Mouse (Mus musculus) T-helper 1 cell (primary cell): Measurements from ENCODE around the gene Ranbp17.

Experiments
- in situ Hi-C: fragments of 300-600 bp; cut with MboI, MseI; formaldehyde crosslinking; loops from one replicate; pipeline ENCODE4 v1.15.1; 2025; ENCODE audit warnings: high pct_unique_total_duplicates

The Ranbp17 gene

DNA sequence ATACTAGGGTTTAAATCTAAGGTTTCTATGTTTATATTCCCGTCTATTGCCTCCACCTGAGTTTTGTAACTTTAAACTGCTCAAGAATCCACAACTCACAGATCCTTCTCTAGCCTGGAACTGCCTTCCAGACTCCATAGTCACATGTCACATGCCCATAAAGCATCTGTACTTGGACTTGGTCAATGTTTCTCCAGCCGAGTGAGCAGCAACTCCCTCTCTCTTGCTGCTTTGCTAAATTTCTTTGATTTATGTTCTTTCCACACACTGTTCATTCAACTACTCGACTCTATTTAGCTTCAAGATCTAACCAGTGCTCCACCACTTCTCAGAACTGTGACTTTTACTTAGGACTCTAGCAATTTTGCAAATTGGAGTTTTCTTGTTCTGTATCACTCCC, 238.7 kb downstream of the Ranbp17 start:
- in situ Hi-C loops = loop anchor here (25.0 kb wide), 1 partner anchor 1188 kb away; no protein-coding TSS in a partner anchor

DNA sequence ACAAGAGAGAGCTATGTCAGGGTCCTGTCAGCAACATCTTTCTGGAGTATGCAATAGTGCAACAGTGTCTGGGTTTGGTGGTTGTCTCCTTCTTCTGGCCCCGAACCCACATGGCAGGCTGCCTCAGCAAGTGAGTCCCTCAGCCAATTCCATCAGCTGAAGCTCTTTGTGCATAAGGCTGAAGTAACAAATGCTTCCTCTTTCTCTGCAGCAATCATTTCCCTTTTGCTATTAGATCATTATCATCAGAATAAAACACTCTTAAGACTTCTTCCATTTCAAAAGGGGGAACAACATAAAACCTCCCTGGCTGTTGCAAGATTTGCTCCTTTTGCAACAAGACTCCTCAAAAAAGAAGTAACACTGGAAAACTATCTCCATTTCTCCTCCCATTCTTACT, 239.3 kb downstream of the Ranbp17 start:
- in situ Hi-C loops = no loop called here

DNA sequence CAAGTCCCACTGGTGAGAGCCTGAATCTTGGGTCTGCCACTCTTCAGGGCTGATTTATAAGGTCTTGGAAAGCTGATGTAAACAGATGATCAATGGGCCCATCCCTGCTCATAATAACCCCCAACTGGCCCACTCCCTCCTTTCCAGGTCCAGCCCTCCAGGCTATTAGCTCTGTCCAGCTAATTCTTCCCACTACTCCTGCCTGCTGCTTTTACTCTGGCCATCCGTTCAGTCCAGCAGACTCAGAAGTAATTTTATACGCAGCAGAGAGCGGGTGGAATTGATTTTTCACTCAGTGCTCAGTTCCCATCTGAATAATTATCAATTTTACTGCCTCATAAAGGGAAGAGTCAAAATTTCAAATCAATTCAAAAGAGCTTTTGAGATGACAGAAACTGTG, 273.3 kb downstream of the Ranbp17 start:
- in situ Hi-C loops = no loop called here

DNA sequence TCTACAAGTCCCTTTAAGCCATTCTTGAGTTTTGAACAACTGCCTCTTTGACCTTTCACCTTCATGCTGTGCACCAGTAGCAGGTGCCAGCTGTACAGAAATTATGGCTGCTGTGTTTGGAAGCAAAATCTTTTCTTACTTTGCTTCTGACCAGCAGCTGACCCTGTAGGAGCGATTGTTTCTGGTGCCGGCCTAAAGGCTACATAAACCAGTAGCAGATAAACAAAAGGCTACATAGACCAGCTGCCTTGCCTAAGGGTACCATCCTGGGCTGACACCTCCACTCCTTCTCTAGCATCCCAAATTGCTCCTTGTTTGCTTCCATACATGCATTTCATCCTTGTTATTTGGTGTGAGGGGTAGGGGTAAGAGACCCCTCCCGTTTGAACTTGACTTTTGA, 279.4 kb downstream of the Ranbp17 start:
- in situ Hi-C loops = no loop called here

DNA sequence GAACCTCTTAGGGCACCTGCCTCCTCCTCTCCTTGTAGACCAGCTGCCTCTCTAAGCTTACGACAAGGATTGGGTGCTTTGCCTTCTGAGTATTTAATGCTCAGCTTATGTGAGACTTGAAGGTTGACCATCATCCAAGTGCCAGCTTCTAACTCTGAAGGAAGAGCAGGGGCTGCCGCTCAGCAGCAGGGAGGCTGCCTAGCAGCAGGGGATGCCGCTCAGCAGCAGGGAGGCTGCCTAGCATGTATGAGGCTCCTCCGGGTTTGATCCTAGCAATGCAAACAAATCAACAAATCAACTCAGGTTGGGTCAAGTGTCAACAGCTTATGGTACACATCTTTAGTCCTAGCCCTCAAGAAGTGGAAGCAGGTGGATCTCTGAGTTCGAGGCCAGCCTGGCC, 281.5 kb downstream of the Ranbp17 start:
- in situ Hi-C loops = no loop called here

DNA sequence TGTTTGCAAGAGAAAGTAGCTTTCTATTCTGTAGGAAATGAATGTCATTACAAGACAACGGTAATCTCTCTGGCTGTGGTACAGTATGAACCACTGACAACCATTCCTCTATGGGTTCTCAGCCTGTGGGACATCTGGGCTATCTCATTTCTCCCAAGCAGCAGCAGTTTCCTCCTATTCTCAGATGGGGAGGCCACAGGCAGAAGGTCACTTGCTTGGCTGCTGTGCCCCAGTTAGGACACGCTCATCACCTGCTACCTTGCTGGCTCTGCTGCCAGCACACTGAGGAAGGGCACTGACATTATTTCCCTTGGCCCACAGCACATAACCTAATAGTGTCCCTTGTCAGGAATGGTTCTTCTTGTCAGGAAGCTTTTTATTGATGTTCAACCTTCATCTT, 285.4 kb downstream of the Ranbp17 start:
- in situ Hi-C loops = no loop called here

DNA sequence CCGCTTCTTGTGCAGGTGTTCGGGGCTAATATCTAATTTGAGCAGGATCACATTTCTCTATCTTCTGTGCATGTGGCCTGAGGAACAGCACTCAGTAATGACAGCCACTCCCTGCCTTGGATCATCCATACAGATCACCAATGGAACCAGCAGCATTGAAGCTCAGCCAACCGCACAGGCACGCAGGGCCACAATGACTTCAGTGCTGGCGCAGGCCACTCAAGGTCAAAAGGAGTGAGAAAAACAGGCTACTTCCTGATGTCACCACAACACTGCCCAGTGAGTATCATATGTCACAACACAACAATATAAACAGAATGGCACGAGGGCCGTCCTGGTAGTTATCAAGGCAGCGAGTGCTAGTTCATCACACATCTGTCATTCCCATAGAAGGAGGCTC, 287.0 kb downstream of the Ranbp17 start:
- in situ Hi-C loops = no loop called here

DNA sequence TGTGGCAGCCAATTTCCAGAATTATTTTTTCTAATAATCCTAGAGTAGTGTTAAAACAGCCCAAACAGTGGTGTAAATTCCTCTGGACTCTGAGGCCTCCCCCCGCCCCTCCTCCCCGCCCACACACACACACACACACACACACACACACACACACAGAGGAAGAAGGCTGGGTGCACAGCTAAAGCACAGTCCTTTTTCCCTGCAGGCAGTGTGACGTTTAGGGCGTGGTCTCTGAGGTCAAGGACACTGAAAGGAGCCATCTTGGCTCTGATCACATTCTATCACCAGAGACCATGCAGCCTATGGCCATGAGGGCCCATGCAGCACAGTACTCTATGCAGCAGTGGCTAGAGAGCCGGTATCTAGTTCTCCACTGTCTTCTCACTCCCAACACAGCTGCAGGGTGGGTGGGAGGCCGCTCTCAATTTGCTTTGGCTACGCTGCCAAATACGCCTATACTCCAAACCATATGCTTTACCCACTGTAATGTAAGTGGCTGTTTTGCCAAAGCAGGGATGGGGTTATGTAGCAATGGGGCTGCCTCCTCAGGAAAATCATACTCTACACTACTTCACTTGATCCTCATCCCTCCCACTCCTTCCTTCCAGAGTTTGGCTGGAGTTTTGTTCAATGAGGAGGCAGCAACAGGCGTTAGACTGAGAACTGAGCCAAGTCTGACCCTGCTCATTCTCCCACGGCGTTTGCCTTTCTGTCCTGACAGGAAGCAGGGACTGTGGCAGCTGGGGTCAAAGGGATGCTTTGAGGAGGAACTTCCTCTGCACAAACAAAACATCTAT, 291.8 kb downstream of the Ranbp17 start:
- in situ Hi-C loops = no loop called here

DNA sequence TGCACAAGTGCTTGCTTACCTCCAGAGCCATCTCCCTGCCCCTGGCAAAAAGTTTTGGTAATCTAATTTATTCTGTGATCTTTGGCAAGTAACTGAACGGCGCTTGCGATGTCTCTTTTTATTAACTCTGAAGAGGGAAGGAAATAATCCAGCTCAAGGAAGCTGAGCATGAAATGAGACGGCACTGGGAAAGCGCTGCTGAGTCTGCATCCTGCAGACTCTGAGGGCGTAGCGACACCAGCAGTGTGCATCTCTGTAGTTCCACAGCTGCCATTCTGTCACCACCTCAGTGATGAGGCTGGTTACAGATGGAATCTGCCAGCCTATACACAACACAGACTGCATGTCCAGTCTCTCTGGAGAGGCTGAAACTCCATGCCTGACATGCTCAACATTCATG, 292.8 kb downstream of the Ranbp17 start:
- in situ Hi-C loops = no loop called here

DNA sequence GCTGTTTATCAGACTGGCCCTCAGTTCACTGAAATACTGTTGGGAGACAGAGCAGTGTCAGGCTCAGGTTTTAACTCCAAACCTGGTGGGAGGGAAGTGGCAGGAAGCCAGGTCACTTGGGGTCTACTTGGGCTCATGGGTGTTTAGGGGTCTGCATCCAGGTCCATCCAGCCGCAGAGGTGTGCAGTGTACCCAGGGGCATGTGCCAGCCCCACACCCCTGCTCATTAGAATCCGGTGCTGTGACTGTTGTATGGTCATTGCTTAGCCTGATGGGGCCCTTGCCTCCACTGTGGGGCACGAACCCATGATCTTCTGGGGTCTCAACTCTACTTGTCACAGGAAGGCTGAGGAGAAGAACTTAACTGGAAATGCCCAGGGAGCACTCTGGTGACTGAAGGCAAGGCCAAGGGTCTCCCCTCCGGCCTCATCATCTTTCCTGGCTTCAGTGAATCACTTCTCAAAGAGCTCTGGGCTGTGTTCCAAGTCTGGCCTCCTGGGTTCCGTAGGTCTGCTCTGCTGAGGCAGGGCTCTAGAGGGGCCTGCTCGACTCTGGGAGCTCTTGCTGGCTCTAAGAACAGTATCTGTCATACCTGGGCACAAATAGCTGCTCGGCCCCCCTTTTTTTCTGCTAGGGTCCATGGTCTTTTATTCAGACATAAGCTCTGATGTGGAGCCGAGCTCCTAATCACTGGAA, 296.0 kb downstream of the Ranbp17 start:
- in situ Hi-C loops = no loop called here

DNA sequence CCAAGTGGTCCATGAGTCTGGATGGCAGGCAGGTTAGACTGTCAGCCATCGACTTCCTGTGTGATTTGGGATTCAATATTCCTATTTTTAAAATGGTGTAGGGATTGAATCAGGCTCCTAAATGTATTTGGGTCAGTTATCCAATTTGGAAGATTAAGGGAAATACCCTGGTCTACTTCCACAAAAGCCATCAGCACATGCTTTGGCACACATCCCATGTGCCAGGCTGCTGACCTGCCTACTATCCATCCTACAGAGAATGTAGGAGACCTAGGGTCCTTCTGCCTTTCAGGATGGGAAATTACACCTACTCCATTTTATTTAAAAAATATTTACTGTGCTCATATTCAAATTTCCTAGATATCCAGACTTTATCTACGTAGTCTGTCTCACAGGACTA, 306.1 kb downstream of the Ranbp17 start:
- in situ Hi-C loops = no loop called here

DNA sequence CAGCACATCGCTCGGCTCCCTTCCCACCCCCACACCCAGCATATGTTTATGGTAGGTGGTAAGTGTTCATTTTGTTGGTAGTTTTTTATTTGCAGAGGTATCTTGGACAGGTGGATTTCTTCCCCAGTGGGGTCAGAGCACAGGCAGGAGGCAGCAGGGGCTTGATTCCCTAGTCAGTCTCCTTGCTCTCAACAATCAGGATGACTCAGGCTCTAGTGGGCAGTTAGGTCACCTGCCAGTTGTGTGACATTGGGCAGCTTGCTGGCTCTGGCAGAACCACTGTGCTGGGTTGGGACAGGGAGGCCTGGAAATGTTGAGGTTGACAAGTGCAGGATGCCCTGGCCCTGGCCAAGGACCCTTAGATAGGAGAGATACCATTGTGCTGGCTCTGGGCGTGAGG, 308.6 kb downstream of the Ranbp17 start:
- in situ Hi-C loops = no loop called here

DNA sequence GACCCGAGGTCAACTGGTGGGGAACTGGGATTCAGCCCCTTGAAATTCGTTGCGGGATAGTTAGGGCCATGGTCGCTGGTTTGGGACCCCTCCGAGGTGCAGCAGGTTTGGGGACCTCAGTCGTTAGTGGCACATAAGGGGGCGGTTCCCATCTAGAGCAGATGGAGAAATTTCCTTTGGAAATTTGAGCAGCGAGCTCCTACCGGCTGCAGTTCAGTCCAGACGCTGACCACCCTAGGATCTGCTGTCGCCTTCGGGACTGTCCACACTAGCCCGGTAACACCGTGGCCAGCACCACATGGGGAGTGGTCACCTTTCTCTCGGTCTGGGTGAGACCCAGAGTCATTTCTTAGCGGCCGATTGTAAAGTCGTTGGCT, 309.2 kb downstream of the Ranbp17 start:
- in situ Hi-C loops = no loop called here

DNA sequence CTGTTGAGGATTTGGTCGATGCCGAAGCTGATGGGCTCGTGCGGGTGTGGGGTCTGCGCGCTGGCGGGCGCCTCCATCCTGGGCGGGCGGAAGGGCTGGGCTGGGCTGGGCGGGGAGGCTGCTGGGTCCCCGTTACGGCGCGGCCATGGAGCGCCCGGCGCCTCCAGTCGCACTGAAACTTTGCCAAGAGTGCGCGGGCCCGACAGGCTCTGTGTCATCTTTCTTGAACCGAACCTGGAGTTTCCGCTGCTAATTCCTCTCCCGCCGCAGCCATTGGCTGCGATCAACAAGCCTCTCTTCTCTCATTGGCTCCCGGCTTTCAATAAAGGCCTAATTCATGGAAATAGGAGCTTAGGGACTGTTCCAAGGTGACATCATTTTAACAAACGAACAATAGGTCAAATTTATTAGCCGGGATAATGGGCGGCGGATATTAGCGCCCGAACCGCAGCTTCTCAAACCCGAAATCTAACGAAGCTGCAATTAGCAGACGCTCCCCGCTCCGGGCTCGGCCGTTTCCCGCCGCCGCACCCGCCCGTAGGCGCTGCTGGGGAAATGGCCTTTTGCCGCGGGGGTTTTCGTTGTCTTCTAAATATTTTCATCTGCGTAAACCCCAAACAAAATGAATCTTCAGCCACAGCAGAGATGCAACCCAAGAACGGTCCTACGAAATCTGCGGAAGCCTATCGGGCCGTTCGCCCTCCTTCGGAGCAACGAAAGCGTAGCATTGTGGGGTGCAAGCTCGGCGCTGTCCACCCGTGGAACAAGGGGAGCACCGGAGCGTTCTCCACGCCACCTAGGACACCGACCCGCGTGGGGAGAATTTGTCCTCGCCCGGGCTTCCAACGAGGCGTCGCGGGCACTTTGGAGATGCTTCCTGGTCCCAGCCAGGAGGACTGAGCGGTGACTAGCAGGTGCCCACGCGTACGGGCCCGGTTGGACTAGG, 309.9 kb downstream of the Ranbp17 start, which contains the start of gene Tlx3:
Gene Tlx3 (minus strand): TSS at position 207 of the 946 bp plus-strand sequence.
- in situ Hi-C loops = no loop called here

DNA sequence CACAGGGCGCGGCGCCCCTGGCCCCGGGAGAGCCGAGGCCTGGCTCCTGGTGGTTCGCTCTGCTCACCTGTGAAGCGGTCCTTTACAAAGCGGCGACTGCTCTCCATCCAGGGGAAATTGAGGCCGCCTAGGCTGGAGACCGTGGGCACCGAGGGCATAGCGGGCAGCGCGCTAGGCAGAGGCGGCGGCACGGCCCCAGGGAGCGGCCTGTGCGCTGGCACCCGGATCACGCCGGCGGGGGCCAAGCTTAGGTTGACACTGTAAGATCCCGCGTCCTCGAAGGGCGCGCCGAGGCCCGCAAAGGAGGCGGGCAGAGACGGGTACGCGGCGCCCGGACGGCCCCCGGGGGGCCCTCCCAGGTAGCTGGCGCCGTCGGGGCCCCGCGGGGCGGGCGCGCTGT, 310.6 kb downstream of the Ranbp17 start:
- in situ Hi-C loops = no loop called here

DNA sequence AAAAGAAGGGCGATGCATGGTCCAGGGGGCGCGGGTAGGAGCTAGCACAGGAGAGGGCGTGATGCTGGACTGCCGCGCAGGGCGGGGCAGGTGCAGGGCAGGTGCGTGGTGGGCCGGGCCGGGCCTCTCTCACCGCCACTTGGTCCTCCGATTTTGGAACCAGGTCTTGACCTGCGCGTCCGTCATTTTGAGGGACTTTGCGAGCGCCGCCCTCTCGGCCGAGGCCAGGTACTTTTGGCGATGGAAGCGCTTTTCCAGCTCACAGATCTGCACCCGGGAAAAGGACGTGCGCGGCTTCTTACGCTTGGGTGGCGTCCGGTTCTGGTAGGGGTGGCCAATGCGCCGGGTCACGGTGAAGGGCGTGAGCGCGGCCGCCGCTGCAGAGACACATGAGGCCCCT, 311.2 kb downstream of the Ranbp17 start:
- in situ Hi-C loops = no loop called here

DNA sequence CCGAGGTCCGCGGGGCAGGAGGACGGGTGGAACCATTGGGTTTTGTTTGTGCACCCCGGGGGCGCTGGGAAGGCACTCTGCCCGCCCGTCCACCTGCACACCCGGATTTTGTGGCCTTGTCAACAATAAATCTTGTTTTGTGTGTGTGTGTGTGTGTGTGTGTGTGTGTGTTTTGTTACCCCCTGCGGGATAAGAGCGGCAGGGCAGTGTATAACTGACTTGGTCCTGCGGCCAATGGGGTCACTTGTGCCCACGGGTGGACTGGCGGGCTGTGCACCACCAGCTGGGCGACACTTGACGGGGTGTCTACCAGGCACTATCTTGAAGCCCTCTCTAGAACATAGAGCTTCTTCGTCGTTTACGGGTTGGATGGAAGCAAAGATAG, 311.9 kb downstream of the Ranbp17 start:
- in situ Hi-C loops = no loop called here

DNA sequence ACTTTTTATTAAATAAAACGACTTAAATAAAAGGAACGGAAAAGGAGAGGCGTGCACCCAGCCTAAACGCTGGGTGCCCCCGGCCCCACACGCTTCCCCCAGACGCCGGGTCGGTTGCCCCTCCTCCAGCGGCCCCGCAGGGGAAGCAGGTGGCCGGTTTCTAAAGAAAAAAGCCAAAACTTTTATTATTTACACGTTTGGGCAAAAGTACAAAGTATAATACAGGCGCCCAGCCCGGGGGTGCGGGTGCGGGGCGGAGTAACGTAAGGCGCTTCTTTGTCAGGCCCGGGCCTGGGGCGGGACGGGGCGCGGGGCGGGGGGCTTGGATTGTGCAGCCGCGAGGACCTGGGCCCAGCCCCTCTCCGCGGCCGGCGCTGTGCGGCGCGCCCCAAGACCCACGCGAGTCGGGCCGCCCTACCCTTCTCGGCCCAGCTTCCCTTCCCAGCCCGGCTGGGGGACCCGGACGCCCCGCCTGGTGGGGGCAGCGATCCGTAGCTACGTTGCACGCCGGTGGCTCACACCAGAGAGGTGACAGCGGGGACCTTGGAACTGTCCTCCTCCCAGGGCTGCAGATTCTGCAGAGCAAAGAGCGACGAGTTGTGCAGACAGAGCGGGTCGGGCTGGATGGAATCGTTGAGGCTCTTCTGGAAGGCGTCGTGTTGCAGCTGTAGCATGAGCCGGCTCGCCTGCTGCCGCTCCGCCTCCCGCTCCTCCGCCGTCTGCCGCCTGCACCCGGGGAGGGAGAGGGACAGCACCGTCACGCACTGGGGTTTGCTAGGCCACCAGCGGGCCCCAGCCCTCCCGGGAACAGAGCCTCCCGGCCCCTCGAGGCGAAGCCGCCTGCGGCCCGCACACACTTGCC, 312.6 kb downstream of the Ranbp17 start:
- in situ Hi-C loops = no loop called here

DNA sequence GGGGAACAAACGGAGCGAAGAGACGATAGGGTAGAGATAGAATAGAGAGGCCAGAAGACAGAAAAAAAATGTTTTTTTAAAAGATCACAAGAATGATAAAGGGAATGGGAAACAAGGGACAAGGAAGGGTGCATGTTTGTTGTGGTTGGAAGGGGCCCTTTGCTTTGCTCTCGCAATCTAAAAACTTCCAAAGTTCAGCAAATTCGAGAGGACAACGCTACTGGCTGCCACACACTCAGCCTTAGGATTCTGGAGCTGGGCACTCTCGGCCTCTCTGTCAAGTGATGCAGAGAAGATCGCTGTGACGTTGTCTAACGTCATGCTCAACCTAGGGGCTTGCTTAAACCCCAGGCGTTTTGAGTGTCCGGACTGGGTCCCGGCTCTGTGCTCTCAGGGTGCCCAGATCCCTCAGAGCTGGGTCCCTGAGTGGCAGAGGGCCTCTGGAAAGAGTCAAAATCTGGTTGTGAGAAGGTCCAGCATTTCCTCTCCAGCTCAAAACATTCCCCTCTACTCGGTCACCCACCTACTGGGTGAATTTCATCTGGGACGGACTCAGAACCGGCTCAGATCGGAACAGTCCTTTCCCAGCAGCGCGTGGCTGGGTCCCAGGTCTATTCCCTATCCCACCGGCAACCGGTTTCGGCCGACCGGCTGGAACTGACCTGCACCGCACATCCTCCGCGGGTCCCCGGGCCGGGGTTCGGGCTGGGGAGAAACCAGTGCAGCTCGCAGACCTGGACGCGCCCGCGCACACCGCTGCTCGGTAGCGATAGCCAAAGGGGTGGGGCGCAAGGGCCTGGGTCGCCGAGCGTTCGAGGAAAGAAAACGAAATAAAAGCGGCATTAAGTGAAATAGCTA, 313.4 kb downstream of the Ranbp17 start:
- in situ Hi-C loops = no loop called here

DNA sequence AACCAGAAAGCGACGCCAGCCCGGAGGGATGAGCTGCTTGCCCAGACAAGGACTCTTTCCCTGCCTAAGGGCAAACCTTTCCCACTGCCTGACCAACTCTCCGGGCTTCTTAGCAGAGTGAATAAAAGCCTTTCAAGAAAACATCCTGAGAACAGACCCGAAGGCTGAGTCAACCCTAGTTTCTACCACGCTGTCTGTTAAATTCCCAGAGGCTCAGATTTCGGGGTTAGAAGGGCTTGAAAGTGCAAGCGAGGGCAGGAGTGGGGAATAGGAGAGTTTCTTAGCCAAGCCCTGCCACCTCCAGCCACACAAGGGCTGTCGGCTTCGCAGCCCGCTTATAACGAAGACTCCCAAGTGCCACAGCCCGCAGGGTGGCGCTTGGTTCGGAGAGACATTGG, 314.4 kb downstream of the Ranbp17 start:
- in situ Hi-C loops = no loop called here
